Mouse (Mus musculus) forebrain, embryonic 16.5 days (tissue): ENCODE measurements at regions not wholly inside any gene's neighbourhood (a gene's known extent, or its start where the extent isn't known, plus 50 kb on each side); places are given as distances from the start of the nearest gene placed in this dataset.

Source experiments
- ATAC-seq: fragments of 200-750 bp; cut with Nextera tagmentation; 2 replicates; pipeline ENCODE4 v1.8.0; 2017; ENCODE audit warnings: mild to moderate bottlenecking, moderate library complexity
- H3K27ac ChIP-seq: fragments of 300-500 bp; sonication (generic); 2 replicates; pipeline ENCODE4 v1.5.1; 2014; ENCODE audit warnings: low read length, control low read depth
- H3K27me3 ChIP-seq: fragments of 300-500 bp; sonication (generic); replicated peaks from 2 replicates; pipeline ENCODE4 v1.6.1; 2014; ENCODE audit warnings: low read length; ENCODE audit not compliant: control insufficient read depth, insufficient read depth
- H3K36me3 ChIP-seq: fragments of 300-500 bp; sonication (generic); 2 replicates; pipeline ENCODE4 v1.6.1; 2014; ENCODE audit not compliant: control insufficient read depth, insufficient read depth
- H3K4me1 ChIP-seq: fragments of 300-500 bp; sonication (generic); replicated peaks from 2 replicates; pipeline ENCODE4 v1.6.1; 2014; ENCODE audit warnings: low read length; ENCODE audit not compliant: control insufficient read depth, insufficient read depth
- H3K4me2 ChIP-seq: fragments of 300-500 bp; sonication (generic); 2 replicates; pipeline ENCODE4 v1.6.1; 2014; ENCODE audit warnings: mild to moderate bottlenecking, low read length, control low read depth
- H3K4me3 ChIP-seq: fragments of 300-500 bp; sonication (generic); replicated peaks from 2 replicates; pipeline ENCODE4 v1.5.1; 2014; ENCODE audit warnings: mild to moderate bottlenecking, low read length, control low read depth
- H3K9ac ChIP-seq: fragments of 300-500 bp; sonication (generic); replicated peaks from 2 replicates; pipeline ENCODE4 v1.6.1; 2014; ENCODE audit warnings: low read depth, low read length, control low read depth
- H3K9me3 ChIP-seq: fragments of 300-500 bp; sonication (generic); 2 replicates; pipeline ENCODE4 v1.6.1; 2016; ENCODE audit warnings: low read length; ENCODE audit not compliant: control insufficient read depth
- WGBS: fragments of 180-500 bp; shearing (Covaris S2); extraction: QIAGEN DNeasy Blood & Tissue Kit; methylation state at CpG from one replicate; pipeline ENCODE4 v1.1.7; 2014; 5-methylcytosine and 5-hydroxymethylcytosine counted together

GRCm38 (mm10) chr17:84026110-84026509, 161.6 kb downstream of the Zfp36l2 start:
- Histone ChIP-seq H3K9me3 (0 out of 2 replicates have a peak, but pooled peaks cover 2% of the 10 kb centered on the region), H3K4me3 (no peak overlapping the region), H3K36me3 (no peaks in the 10 kb centered on the region), H3K4me2 (no peak overlapping the region), H3K27me3 (0 out of 2 replicates have a peak, but pooled peaks cover 2% of the 10 kb centered on the region), H3K4me1 (peaks cover 8% of the 10 kb centered on the region), H3K27ac (no peak overlapping the region), H3K9ac (no peak overlapping the region)
- WGBS = 22% methylated on average over 8 of the region's 9 CpGs
- no peak for ATAC-seq

- no peak for ATAC-seq
- no peak overlapping the region for H3K4me3 ChIP-seq
- no peak overlapping the region for H3K9ac ChIP-seq
- 89% methylated on average over 7 of the region's 7 CpGs for WGBS
- 0 out of 2 replicates have a peak, but pooled peaks cover 2% of the 10 kb centered on the region for H3K27me3 ChIP-seq
- 0 out of 2 replicates have a peak, but pooled peaks cover 2% of the 10 kb centered on the region for H3K9me3 ChIP-seq
- no peak overlapping the region for H3K4me2 ChIP-seq
- H3K36me3 ChIP-seq = no peaks in the 10 kb centered on the region
- no peak overlapping the region for H3K27ac ChIP-seq
- no peaks in the 10 kb centered on the region for H3K4me1 ChIP-seq
Measured at GRCm38 (mm10) chr17:84022358-84022757, 165.4 kb downstream of the Zfp36l2 start.

- no peak overlapping the region for H3K4me3 ChIP-seq
- no peaks in the 10 kb centered on the region for H3K36me3 ChIP-seq
- H3K27me3 ChIP-seq = no peaks in the 10 kb centered on the region
- no peaks in the 10 kb centered on the region for H3K4me1 ChIP-seq
- no peak for ATAC-seq
- WGBS = 93% methylated on average over 1 of the region's 1 CpGs
- H3K9ac ChIP-seq = no peak overlapping the region
- no peak overlapping the region for H3K27ac ChIP-seq
- H3K4me2 ChIP-seq = no peak overlapping the region
- H3K9me3 ChIP-seq = no peaks in the 10 kb centered on the region
Measured at GRCm38 (mm10) chr17:84018817-84019216, 168.9 kb downstream of the Zfp36l2 start.

- Histone ChIP-seq H3K4me2 (no peak overlapping the region), H3K4me3 (no peak overlapping the region), H3K9me3 (no peaks in the 10 kb centered on the region), H3K36me3 (no peaks in the 10 kb centered on the region), H3K27me3 (no peaks in the 10 kb centered on the region), H3K27ac (no peak overlapping the region), H3K4me1 (no peaks in the 10 kb centered on the region), H3K9ac (no peak overlapping the region)
- 71% methylated on average over 4 of the region's 4 CpGs for WGBS
- ATAC-seq = no peak
Measured at GRCm38 (mm10) chr17:84017891-84018290, 169.9 kb downstream of the Zfp36l2 start.

- ATAC-seq = no peak
- Histone ChIP-seq H3K4me1 (0 out of 2 replicates have a peak, but pooled peaks cover under 1% of the 10 kb centered on the region), H3K9me3 (no peaks in the 10 kb centered on the region), H3K27me3 (no peaks in the 10 kb centered on the region), H3K9ac (no peak overlapping the region), H3K36me3 (no peaks in the 10 kb centered on the region), H3K4me2 (no peak overlapping the region), H3K27ac (no peak overlapping the region), H3K4me3 (no peak overlapping the region)
- WGBS = 86% methylated on average over 12 of the region's 12 CpGs
Measured at GRCm38 (mm10) chr17:84014287-84015039, 166.7 kb upstream of the Haao start.

GRCm38 (mm10) chr17:84010492-84011060, 162.8 kb upstream of the Haao start:
- 0 out of 2 replicates have a peak, but pooled peaks cover 2% of the 10 kb centered on the region for H3K4me1 ChIP-seq
- no peaks in the 10 kb centered on the region for H3K36me3 ChIP-seq
- H3K4me3 ChIP-seq = no peak overlapping the region
- H3K27ac ChIP-seq = no peak overlapping the region
- no peak overlapping the region for H3K4me2 ChIP-seq
- 39% methylated on average over 3 of the region's 3 CpGs for WGBS
- no peak overlapping the region for H3K9ac ChIP-seq
- no peaks in the 10 kb centered on the region for H3K9me3 ChIP-seq
- H3K27me3 ChIP-seq = no peaks in the 10 kb centered on the region
- ATAC-seq = no peak

- Histone ChIP-seq H3K9ac (no peak overlapping the region), H3K4me1 (0 out of 2 replicates have a peak, but pooled peaks cover 2% of the 10 kb centered on the region), H3K27me3 (no peaks in the 10 kb centered on the region), H3K36me3 (no peaks in the 10 kb centered on the region), H3K9me3 (no peaks in the 10 kb centered on the region), H3K4me3 (no peak overlapping the region), H3K27ac (no peak overlapping the region), H3K4me2 (no peak overlapping the region)
- no peak for ATAC-seq
- 87% methylated on average over 7 of the region's 7 CpGs for WGBS
Measured at GRCm38 (mm10) chr17:84009966-84010365, 162.2 kb upstream of the Haao start.

GRCm38 (mm10) chr17:84009194-84009593, 161.4 kb upstream of the Haao start:
- H3K9me3 ChIP-seq = no peaks in the 10 kb centered on the region
- no peaks in the 10 kb centered on the region for H3K27me3 ChIP-seq
- peak; percentile 84 for ATAC-seq
- WGBS = 52% methylated on average over 8 of the region's 8 CpGs
- no peak overlapping the region for H3K4me3 ChIP-seq
- H3K4me1 ChIP-seq = 0 out of 2 replicates have a peak, but pooled peaks cover 4% of the 10 kb centered on the region
- H3K4me2 ChIP-seq = no peak overlapping the region
- no peaks in the 10 kb centered on the region for H3K36me3 ChIP-seq
- H3K9ac ChIP-seq = no peak overlapping the region
- 0 out of 2 replicates have a peak overlapping the region, but pooled peaks have one; percentile 27 for H3K27ac ChIP-seq

GRCm38 (mm10) chr17:84008682-84009052, 160.9 kb upstream of the Haao start:
- WGBS = 82% methylated on average over 7 of the region's 7 CpGs
- H3K9me3 ChIP-seq = no peaks in the 10 kb centered on the region
- no peak for ATAC-seq
- H3K4me2 ChIP-seq = no peak overlapping the region
- no peak overlapping the region for H3K9ac ChIP-seq
- H3K4me3 ChIP-seq = no peak overlapping the region
- no peaks in the 10 kb centered on the region for H3K27me3 ChIP-seq
- no peaks in the 10 kb centered on the region for H3K36me3 ChIP-seq
- no peak overlapping the region for H3K27ac ChIP-seq
- 0 out of 2 replicates have a peak, but pooled peaks cover 4% of the 10 kb centered on the region for H3K4me1 ChIP-seq
